Mouse (Mus musculus): ENCODE data around the gene Tshr.

DNA sequence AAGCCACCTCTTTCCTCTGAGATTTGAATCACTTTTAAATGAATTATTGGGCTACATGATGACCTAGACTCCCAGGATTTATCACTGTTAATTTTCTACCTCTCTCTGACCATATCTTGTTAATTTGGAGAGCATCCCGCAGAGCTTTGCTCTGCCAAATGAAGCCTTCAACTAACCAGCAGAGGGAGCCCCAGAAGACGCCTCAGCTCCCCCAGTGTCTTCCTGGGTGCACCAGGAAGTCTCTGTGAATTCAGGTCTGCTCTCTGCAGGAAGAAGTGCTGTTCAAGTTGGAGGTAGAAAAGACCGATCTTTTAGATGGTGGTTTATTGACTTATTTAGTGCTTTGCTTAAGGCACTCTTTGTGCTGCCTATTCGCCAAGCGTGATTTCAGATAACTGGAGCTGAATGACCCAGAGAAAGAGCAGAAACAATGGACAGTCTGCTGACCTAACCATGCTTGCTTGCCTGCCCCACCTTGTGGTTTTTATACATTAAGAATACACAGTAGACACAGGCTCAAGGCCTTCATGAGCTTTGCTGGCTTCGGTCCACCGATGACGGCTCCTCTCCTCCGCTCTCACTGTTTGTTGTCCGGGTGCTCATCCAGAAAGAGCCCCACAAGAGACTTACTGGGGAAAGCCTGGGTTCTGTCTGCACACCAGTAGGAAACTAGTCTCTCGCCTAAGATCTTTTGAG lies 38.9 kb downstream of the Tshr start:
- TF ChIP-seq CTCF (IDR thresholded peaks at IDR 0.05; ENCODE audit: low read depth) (peak; percentile 67), EP300 (IDR thresholded peaks at IDR 0.05; ENCODE audit: low read depth) (no peak)
